Mouse (Mus musculus) limb, embryonic 15.5 days (tissue): ENCODE measurements at regions not wholly inside any gene's neighbourhood (a gene's known extent, or its start where the extent isn't known, plus 50 kb on each side); places are given as distances from the start of the nearest gene placed in this dataset.

ENCODE experiments used
- ATAC-seq: fragments of 200-750 bp; cut with Nextera tagmentation; 2 replicates; pipeline ENCODE4 v1.8.0; 2017; ENCODE audit warnings: low read depth, moderate TSS enrichment; ENCODE audit not compliant: insufficient number of reproducible peaks, low FRiP score, low TSS enrichment
- H3K27ac ChIP-seq: fragments of 300-500 bp; sonication (generic); 2 replicates; pipeline ENCODE4 v1.5.1; 2015; ENCODE audit warnings: moderate library complexity, mild to moderate bottlenecking, inconsistent platforms
- H3K27me3 ChIP-seq: fragments of 300-500 bp; sonication (generic); 2 replicates; pipeline ENCODE4 v1.6.1; 2015; ENCODE audit warnings: inconsistent platforms
- H3K36me3 ChIP-seq: fragments of 300-500 bp; sonication (generic); 2 replicates; pipeline ENCODE4 v1.6.1; 2015; ENCODE audit warnings: inconsistent platforms
- H3K4me1 ChIP-seq: fragments of 300-500 bp; sonication (generic); 2 replicates; pipeline ENCODE4 v1.6.1; 2015; ENCODE audit warnings: inconsistent platforms
- H3K4me2 ChIP-seq: fragments of 300-500 bp; sonication (generic); 2 replicates; pipeline ENCODE4 v1.6.1; 2015; ENCODE audit warnings: mild to moderate bottlenecking, inconsistent platforms
- H3K4me3 ChIP-seq: fragments of 300-500 bp; sonication (generic); 2 replicates; pipeline ENCODE4 v1.5.1; 2015; ENCODE audit warnings: mild to moderate bottlenecking, inconsistent platforms
- H3K9ac ChIP-seq: fragments of 300-500 bp; sonication (generic); 2 replicates; pipeline ENCODE4 v1.6.1; 2015; ENCODE audit warnings: inconsistent platforms
- H3K9me3 ChIP-seq: fragments of 300-500 bp; sonication (generic); 2 replicates; pipeline ENCODE4 v1.6.1; 2016; ENCODE audit warnings: inconsistent platforms
- WGBS: fragments of 180-500 bp; shearing (Covaris S2); methylation state at CpG from one replicate; pipeline ENCODE4 v1.1.7; 2015; 5-methylcytosine and 5-hydroxymethylcytosine counted together

DNA sequence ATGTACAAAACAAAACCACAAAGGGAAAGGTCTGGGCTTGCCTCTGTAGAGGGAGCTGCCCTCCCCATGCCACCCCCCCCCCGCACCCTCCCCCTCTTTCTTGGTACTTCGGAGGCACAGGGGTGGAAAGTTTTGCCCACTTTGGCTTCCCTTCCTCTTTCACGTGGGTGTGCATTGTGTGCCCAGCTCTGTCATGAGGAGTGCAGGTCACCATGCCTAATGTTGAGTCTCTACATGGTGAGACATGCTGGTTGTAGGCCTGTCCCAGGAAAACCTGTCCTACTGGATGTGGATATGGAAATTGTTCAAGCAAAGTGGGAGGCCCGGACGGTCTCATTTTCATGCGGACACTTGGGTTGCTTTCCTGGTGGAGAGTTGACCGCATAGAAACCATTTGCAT is 93.2 kb downstream of the Klf5 start:
- 78% methylated on average over 7 of the region's 7 CpGs for WGBS
- Histone ChIP-seq H3K9me3 (no peaks in the 10 kb centered on the region), H3K4me1 (no peaks in the 10 kb centered on the region), H3K9ac (no peak overlapping the region), H3K4me3 (no peak overlapping the region), H3K27ac (no peak overlapping the region), H3K36me3 (no peaks in the 10 kb centered on the region), H3K4me2 (no peak overlapping the region), H3K27me3 (no peaks in the 10 kb centered on the region)
- no peak for ATAC-seq

DNA sequence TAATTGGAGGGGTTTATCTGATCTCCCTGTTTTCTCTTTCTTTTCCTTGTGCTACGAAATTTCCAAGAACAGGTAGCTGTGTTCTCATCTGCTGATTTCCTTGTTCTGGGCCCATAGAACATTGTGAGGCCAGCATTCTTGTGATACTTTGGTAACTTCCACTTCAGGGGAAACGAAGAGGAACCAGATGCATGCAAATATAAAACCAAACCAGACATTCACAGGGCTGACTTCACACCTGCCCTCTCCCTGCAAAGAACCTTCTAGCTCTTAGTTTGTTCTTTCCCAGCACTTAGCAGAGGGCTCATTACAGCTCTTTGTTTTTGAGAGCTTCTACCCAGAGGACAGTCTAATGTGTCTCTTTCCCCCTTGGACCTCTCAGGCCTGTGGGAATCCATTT is 94.3 kb downstream of the Klf5 start:
- H3K4me1 ChIP-seq, result no peaks in the 10 kb centered on the region
- H3K4me2 ChIP-seq, result no peak overlapping the region
- ATAC-seq, result no peak
- no peak overlapping the region for H3K9ac ChIP-seq
- no peak overlapping the region for H3K4me3 ChIP-seq
- H3K36me3 ChIP-seq, result no peaks in the 10 kb centered on the region
- H3K9me3 ChIP-seq, result no peaks in the 10 kb centered on the region
- WGBS, result 78% methylated on average over 2 of the region's 2 CpGs
- no peaks in the 10 kb centered on the region for H3K27me3 ChIP-seq
- H3K27ac ChIP-seq, result no peak overlapping the region

DNA sequence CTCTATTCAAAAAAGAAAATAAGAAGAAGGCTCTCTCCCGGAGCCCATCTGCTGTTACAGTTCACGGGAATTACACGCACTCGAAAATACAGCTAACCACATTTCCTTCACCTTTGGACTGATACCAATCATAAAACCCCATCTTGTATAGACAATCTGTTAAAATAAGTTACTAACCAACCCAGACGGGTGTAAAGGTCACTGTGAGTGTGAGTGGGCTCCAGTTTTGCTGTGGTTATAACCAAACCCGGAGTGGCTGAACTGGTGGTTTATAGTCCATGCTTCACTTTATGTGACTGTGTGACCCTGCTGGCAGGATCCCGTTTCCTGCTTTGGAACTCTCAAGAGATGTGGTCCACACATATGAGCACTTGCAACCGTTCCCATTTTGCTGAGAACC is 95.1 kb downstream of the Klf5 start:
- H3K36me3 ChIP-seq, result no peaks in the 10 kb centered on the region
- H3K4me1 ChIP-seq, result no peaks in the 10 kb centered on the region
- no peak overlapping the region for H3K9ac ChIP-seq
- no peak overlapping the region for H3K4me2 ChIP-seq
- no peaks in the 10 kb centered on the region for H3K27me3 ChIP-seq
- H3K4me3 ChIP-seq, result no peak overlapping the region
- no peaks in the 10 kb centered on the region for H3K9me3 ChIP-seq
- 67% methylated on average over 8 of the region's 8 CpGs for WGBS
- H3K27ac ChIP-seq, result no peak overlapping the region
- no peak for ATAC-seq

DNA sequence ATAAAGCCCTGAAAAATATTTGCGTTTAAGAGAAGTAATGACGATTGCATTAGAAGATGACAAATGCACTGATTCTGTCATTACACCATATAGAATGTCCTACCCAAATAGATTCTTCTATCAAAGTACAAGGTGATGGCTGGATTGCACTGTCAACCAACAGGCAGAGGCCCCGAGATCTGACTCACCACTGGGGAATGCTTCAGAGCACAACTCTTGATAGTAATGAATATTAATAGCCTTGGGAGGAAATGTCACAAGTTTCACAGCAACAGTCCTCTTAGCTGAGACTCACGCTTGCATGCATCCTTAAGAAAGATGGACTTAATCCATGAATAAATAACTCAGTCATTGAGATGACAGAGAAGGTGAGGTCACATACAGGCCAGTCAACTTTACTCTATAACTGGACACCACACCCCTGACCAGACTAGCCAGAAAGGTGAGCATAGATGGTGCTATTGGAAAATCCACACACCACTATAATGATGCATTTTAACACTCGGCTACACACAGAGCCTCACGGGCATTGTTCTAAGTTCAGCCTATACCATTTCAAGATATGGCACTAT is 104.8 kb downstream of the Klf5 start:
- ATAC-seq, result no peak

DNA sequence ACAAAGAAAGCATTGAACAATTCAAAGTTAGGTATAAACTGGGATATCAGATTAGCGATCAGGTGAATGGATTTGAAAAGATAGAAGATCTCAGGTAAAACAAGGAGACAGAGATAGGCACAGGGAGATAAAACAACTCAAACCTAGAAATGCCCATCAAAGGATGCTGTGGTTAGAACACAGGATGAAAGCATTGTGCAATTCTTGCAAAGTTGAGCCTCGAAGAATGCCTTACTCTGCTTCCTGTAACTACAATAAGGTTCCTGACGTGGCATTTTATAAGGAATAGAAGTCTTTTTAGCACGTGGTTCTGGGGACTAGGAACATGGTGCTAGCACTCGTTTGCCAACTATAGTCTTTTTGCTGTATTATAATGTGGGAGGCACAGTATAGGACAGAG is 106.7 kb downstream of the Klf5 start:
- 79% methylated on average over 5 of the region's 5 CpGs for whole genome bisulfite sequencing
- ATAC-seq, result no peak
- no peak overlapping the region for H3K27ac ChIP-seq
- no peaks in the 10 kb centered on the region for H3K4me1 ChIP-seq
- no peak overlapping the region for H3K4me3 ChIP-seq
- H3K9ac ChIP-seq, result no peak overlapping the region
- no peak overlapping the region for H3K4me2 ChIP-seq
- no peaks in the 10 kb centered on the region for H3K9me3 ChIP-seq
- H3K27me3 ChIP-seq, result no peaks in the 10 kb centered on the region
- H3K36me3 ChIP-seq, result no peaks in the 10 kb centered on the region

More for the DNA sequence above, 104.8 kb downstream of the Klf5 start:
- Histone ChIP-seq H3K9ac (no peak overlapping the region), H3K36me3 (no peaks in the 10 kb centered on the region), H3K27me3 (no peaks in the 10 kb centered on the region), H3K4me2 (no peak overlapping the region), H3K4me3 (no peak overlapping the region), H3K4me1 (no peaks in the 10 kb centered on the region), H3K9me3 (no peaks in the 10 kb centered on the region), H3K27ac (no peak overlapping the region)
- WGBS, result 79% methylated on average over 6 of the region's 6 CpGs

DNA sequence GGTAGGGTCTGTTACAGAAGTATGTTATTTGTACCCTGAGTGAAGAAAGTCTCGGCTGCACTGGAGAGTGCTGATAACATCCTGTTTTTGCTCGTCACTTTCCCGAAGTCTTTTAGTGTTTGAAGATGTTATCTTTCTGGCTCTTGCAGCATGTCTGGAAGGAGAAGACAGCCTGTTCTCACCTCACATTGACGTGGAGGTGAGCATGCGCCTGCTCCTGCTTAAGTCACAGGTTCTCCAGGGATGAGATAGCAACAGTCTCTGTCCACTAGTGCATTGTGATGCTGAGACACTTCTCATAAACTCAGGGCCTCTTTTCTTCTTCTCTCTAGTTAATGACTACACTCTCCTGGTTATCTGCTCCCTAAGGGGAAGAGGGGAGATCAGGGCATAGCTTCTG is 113.3 kb downstream of the Klf5 start:
- 0 out of 2 replicates have a peak overlapping the region, but pooled peaks have one; percentile 33 for H3K27ac ChIP-seq
- H3K27me3 ChIP-seq, result no peaks in the 10 kb centered on the region
- H3K36me3 ChIP-seq, result no peaks in the 10 kb centered on the region
- H3K9me3 ChIP-seq, result no peaks in the 10 kb centered on the region
- ATAC-seq, result no peak
- 39% methylated on average over 5 of the region's 5 CpGs for WGBS
- H3K4me3 ChIP-seq, result no peak overlapping the region
- H3K4me1 ChIP-seq, result no peaks in the 10 kb centered on the region
- no peak overlapping the region for H3K4me2 ChIP-seq
- H3K9ac ChIP-seq, result no peak overlapping the region

DNA sequence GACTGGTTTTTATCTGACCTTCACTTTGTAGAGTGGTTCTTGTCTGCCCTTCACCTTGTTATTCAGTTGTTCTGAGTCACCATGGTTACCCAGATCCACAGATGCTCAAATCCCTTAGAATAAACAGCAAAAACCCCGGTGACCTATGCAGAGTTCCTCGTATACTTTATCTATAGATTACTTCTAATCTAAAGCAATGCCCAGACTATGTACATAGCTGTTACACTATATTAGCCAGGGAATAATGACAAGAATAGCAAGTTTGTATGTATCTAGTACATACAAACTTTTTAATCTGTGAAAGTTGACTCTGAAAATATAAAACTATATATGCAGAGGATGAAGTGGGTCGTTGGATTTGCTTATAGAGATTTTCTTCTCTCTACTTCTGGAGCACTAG is 117.7 kb downstream of the Klf5 start:
- Histone ChIP-seq H3K27ac (no peak overlapping the region), H3K27me3 (no peaks in the 10 kb centered on the region), H3K4me1 (no peaks in the 10 kb centered on the region), H3K4me2 (no peak overlapping the region), H3K36me3 (no peaks in the 10 kb centered on the region), H3K9me3 (no peaks in the 10 kb centered on the region), H3K9ac (no peak overlapping the region), H3K4me3 (no peak overlapping the region)
- ATAC-seq, result no peak
- 80% methylated on average over 3 of the region's 3 CpGs for WGBS

DNA sequence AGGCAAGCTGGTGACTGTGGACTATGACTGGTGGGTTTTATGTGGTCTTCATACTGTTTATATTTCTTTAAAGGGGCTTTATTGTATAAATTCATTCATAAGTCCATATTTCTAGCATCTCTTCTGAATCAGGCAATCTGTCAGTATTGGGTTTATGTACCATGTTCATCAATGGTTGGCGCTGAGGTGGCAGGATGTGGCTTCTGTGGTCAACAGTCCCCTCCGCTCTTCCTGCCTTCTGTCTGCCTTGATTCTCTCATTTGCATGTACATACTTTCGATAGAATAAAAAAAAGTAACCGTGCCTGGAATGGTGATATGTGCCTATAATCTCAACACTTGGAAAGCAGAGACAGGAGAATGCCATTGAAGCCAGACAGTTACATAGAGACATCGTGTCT is 120.5 kb downstream of the Klf5 start:
- H3K4me1 ChIP-seq, result no peaks in the 10 kb centered on the region
- 93% methylated on average over 5 of the region's 5 CpGs for WGBS
- no peaks in the 10 kb centered on the region for H3K27me3 ChIP-seq
- no peaks in the 10 kb centered on the region for H3K9me3 ChIP-seq
- H3K4me3 ChIP-seq, result no peak overlapping the region
- no peaks in the 10 kb centered on the region for H3K36me3 ChIP-seq
- H3K27ac ChIP-seq, result no peak overlapping the region
- no peak overlapping the region for H3K4me2 ChIP-seq
- H3K9ac ChIP-seq, result no peak overlapping the region
- ATAC-seq, result no peak

DNA sequence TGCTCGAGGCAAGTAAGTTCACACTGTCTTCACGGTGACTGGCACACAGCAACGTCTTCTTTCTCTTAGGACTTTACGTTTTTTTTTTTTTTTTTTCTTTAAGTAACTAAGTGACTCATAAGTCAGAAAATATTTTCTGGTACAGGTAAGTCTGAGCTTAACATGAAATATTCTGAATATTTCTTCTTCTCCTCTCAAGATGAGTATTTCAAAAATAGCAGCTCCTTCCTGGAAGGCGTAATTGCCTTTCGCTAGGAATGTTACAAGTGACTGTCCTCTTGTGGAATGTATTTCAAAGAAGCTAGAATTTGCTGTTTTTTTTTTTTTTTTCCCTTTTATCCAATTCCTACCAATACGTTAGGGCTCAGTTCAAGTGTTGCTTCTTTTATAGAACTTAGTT is 124.8 kb downstream of the Klf5 start:
- Histone ChIP-seq H3K36me3 (no peaks in the 10 kb centered on the region), H3K4me1 (no peaks in the 10 kb centered on the region), H3K27ac (no peak overlapping the region), H3K4me2 (no peak overlapping the region), H3K9ac (no peak overlapping the region), H3K27me3 (no peaks in the 10 kb centered on the region), H3K4me3 (no peak overlapping the region), H3K9me3 (no peaks in the 10 kb centered on the region)
- no peak for ATAC-seq
- WGBS, result 60% methylated on average over 7 of the region's 7 CpGs

DNA sequence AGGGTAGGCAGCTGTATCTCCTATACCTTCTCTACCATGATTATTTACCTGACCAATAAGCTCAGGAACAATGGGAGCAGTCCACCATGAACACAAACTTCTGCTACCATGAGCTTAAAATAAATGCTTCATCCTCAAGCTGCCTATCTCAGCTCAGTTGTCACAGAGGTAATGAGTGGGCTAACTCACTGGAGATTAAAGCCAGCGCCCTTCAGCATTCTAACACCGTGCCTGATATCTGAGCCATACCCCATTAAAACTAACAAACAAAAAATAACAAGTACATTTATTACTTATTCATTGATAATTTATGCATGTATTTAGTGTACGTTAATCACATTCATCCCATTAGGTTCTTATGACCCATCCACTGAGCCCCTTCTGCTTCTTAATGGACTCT is 128.6 kb downstream of the Klf5 start:
- Histone ChIP-seq H3K27me3 (no peaks in the 10 kb centered on the region), H3K36me3 (no peaks in the 10 kb centered on the region), H3K27ac (no peak overlapping the region), H3K9me3 (no peaks in the 10 kb centered on the region), H3K4me2 (no peak overlapping the region), H3K4me3 (no peak overlapping the region), H3K9ac (no peak overlapping the region), H3K4me1 (no peaks in the 10 kb centered on the region)
- 84% methylated on average over 3 of the region's 3 CpGs for WGBS
- no peak for ATAC-seq

DNA sequence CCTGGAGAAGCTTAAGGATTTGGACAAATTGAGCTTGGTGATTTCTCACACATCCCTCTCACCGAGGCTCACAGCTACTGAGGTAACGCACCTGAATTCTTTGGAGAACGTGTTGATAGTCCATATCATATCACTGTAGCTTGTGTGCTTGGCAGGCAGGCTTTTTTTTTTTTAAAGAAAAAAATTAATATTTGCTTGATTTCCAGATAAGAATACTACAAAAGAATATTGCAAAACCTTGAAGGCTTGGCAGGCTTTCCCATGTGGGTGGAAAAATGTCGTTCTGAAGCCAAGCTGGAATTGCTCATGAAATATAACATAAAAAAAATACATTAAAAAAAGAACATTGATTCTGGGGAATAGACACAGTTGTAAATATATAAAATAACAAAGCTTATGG is 131.8 kb downstream of the Klf5 start:
- WGBS, result 64% methylated on average over 4 of the region's 4 CpGs
- H3K27me3 ChIP-seq, result no peaks in the 10 kb centered on the region
- no peaks in the 10 kb centered on the region for H3K4me1 ChIP-seq
- H3K27ac ChIP-seq, result no peak overlapping the region
- no peak overlapping the region for H3K4me2 ChIP-seq
- H3K9me3 ChIP-seq, result no peaks in the 10 kb centered on the region
- no peak overlapping the region for H3K4me3 ChIP-seq
- no peak for ATAC-seq
- H3K36me3 ChIP-seq, result no peaks in the 10 kb centered on the region
- H3K9ac ChIP-seq, result no peak overlapping the region

DNA sequence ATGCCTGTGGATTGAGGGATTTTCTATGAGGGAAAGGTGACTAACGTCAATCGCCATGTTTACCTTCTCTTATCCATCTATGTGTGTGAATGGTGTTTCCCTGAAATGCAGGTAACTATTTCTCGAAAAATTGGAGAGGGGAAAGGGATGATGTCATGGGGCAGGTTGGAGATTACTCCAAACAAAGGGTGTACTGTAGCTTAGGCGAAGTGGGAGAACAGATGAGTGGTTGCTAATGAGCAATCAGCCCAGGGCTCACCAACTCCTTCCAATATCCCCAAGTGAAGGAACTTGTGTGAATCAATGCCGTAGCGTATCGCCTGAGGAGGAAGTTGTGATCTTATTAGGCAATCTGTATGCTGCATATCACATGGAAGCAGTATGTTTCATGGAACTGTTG is 133.2 kb downstream of the Klf5 start:
- Histone ChIP-seq H3K4me3 (no peak overlapping the region), H3K27me3 (no peaks in the 10 kb centered on the region), H3K9me3 (no peaks in the 10 kb centered on the region), H3K36me3 (no peaks in the 10 kb centered on the region), H3K27ac (no peak overlapping the region), H3K4me1 (no peaks in the 10 kb centered on the region), H3K9ac (no peak overlapping the region), H3K4me2 (no peak overlapping the region)
- ATAC-seq, result no peak
- WGBS, result 86% methylated on average over 7 of the region's 7 CpGs

DNA sequence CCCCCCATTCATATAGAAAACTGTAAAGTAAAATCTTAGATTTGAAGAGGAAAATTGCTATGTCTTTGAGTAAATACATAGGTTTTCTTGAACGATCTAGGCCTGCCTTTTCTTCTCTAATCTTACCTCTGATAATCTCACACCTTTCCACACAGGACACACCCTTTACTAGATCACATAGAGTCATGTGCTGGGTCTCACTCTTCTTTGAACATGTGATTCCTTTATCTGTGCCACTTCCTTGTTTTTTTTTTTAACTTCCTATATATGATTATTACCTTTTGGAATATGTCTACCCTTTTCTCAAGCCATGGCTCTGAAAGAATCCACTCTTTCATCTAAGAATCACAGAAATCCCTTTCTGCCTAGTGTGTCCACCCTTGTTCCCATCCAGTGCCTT is 136.2 kb downstream of the Klf5 start:
- H3K4me3 ChIP-seq, result no peak overlapping the region
- no peaks in the 10 kb centered on the region for H3K36me3 ChIP-seq
- H3K4me2 ChIP-seq, result no peak overlapping the region
- no peaks in the 10 kb centered on the region for H3K9me3 ChIP-seq
- H3K9ac ChIP-seq, result no peak overlapping the region
- H3K27me3 ChIP-seq, result no peaks in the 10 kb centered on the region
- H3K27ac ChIP-seq, result no peak overlapping the region
- no peak for ATAC-seq
- 83% methylated on average over 1 of the region's 1 CpGs for WGBS
- no peaks in the 10 kb centered on the region for H3K4me1 ChIP-seq
